ENCODE assay signal across 8 mouse cellular contexts in the genomic region with DNA sequence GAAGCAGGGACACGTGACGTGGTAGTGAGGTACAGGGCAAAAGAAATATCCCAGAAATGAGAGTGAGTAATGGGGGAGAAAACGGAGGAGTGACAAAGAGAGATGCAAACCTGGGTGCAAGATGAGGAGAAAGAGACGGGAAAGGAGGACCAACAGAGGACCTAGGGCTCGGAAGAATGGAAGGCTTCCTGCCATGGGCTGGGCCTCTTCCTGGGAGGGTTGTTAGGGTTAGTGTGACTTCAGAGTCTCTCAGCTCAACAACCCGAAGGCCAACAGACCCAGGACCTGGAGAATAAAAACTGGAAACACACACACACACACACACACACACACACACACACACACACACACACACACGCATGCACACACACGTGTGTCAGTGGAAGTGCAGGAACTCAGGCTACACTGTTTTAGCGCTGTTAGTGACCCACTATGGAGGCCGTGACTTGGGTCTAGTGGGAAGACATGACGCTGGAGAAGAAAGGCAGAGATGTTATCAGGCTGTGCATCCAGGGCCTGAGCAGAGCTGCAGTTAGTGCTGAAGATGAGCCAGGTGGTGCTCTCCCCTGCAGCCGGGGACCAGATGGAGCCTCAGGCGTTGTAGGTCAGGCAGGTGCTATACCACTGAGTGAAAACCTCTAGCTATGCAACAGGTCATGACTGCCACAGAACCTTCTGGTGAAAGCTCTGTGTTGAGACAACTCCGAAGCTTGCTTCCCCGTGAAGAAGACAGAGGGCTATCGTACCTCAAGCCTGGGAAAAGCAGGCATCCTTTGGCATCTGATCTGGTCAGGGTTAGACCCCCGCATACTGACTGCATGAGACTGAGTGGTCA. TPM values are rescaled to one million over a fixed set of nuclear protein-coding genes. Genes with fewer than 3 reads are reported as not detected.
DNase-seq lines count a peak whose midpoint lies in the region; ATAC-seq and TF ChIP-seq lines count a peak whose summit lies in the region.

No protein-coding gene starts in this region.

- ATAC-seq in kidney, embryonic 15.5 days (replicated peaks; ENCODE audit: low FRiP score) = no peak
- no peak for ATAC-seq in forebrain, embryonic 16.5 days
- no peak for ATAC-seq in limb, embryonic 11.5 days (ENCODE audit: insufficient number of reproducible peaks, low FRiP score, low TSS enrichment, low read depth)

- H3K4me1 ChIP-seq in kidney, embryonic 15.5 days = peaks cover 34% of the 10 kb centered on the region
- H3K4me1 ChIP-seq in kidney, adult 2 months (ENCODE audit: control insufficient read depth, insufficient read depth, low read length) = peaks cover 15% of the 10 kb centered on the region
- H3K4me1 ChIP-seq in brown adipose tissue, adult 24 weeks (ENCODE audit: control insufficient read depth, insufficient read depth, insufficient read length, low read length) = peaks cover 19% of the 10 kb centered on the region
- H3K4me1 ChIP-seq in forebrain, embryonic 16.5 days (replicated peaks; ENCODE audit: control insufficient read depth, insufficient read depth, low read length) = peaks cover 27% of the 10 kb centered on the region
- H3K4me1 ChIP-seq in limb, embryonic 11.5 days (ENCODE audit: control insufficient read depth, insufficient read depth, low read length) = peaks cover 35% of the 10 kb centered on the region

- 40% methylated on average over 17 of the region's 17 CpGs for WGBS in kidney, embryonic 15.5 days
- WGBS in kidney, adult 2 months = 74% methylated on average over 17 of the region's 17 CpGs
- WGBS in forebrain, embryonic 16.5 days = 34% methylated on average over 17 of the region's 17 CpGs
- WGBS in limb, embryonic 11.5 days = 36% methylated on average over 17 of the region's 17 CpGs

- no peak overlapping the region for H3K27ac ChIP-seq in kidney, embryonic 15.5 days
- no peak overlapping the region for H3K27ac ChIP-seq in kidney, adult 2 months (ENCODE audit: insufficient read depth, low read depth, low read length)
- H3K27ac ChIP-seq in brown adipose tissue, adult 24 weeks (replicated peaks; ENCODE audit: low read depth, low read length) = peak overlapping the region; percentile 71
- no peak overlapping the region for H3K27ac ChIP-seq in forebrain, embryonic 16.5 days (ENCODE audit: low read length)
- no peak overlapping the region for H3K27ac ChIP-seq in limb, embryonic 11.5 days (replicated peaks; ENCODE audit: low read depth, low read length)

- H3K36me3 ChIP-seq in kidney, embryonic 15.5 days = no peaks in the 10 kb centered on the region
- no peaks in the 10 kb centered on the region for H3K36me3 ChIP-seq in kidney, adult 2 months (ENCODE audit: control insufficient read depth, insufficient read depth, low read length)
- no peaks in the 10 kb centered on the region for H3K36me3 ChIP-seq in forebrain, embryonic 16.5 days (ENCODE audit: control insufficient read depth, insufficient read depth)
- H3K36me3 ChIP-seq in limb, embryonic 11.5 days (ENCODE audit: control insufficient read depth, insufficient read depth, low read length) = no peaks in the 10 kb centered on the region

- no peak for TF ChIP-seq CTCF in kidney, adult 2 months (conservative IDR thresholded peaks at IDR 0.05; ENCODE audit: insufficient read depth, insufficient read length, low read depth, low read length)

- peaks cover 39% of the 10 kb centered on the region for H3K27me3 ChIP-seq in kidney, embryonic 15.5 days
- no peaks in the 10 kb centered on the region for H3K27me3 ChIP-seq in kidney, adult 2 months (replicated peaks; ENCODE audit: control insufficient read depth, insufficient read depth, low read length)
- H3K27me3 ChIP-seq in forebrain, embryonic 16.5 days (replicated peaks; ENCODE audit: control insufficient read depth, insufficient read depth, low read length) = peaks cover 14% of the 10 kb centered on the region
- H3K27me3 ChIP-seq in limb, embryonic 11.5 days (ENCODE audit: control insufficient read depth, insufficient read depth, low read length) = peaks cover 2% of the 10 kb centered on the region; the same call in 1 of the 2 replicates

- no peaks in the 10 kb centered on the region for H3K9me3 ChIP-seq in kidney, embryonic 15.5 days (replicated peaks)
- no peaks in the 10 kb centered on the region for H3K9me3 ChIP-seq in forebrain, embryonic 16.5 days (ENCODE audit: control insufficient read depth, low read length)
- no peaks in the 10 kb centered on the region for H3K9me3 ChIP-seq in limb, embryonic 11.5 days (ENCODE audit: control insufficient read depth, low read length)

- no peak for TF ChIP-seq POLR2A in kidney, adult 2 months (IDR thresholded peaks at IDR 0.05; ENCODE audit: low read depth, low read length)

- DNase-seq in kidney, adult 2 months = no peak
- no peak for DNase-seq in limb, embryonic 11.5 days (ENCODE audit: low spot score)
- DNase-seq in thymus, postnatal 10 days (ENCODE audit: low spot score in 2 of 2) = peak; percentile 48 to 57
- DNase-seq in gastrocnemius, postnatal 10 days = no peak
- no peak for DNase-seq in right cerebral cortex, adult 2 months (ENCODE audit: low spot score in 2 of 2)

- H3K4me3 ChIP-seq in kidney, embryonic 15.5 days (replicated peaks) = no peak overlapping the region
- no peak overlapping the region for H3K4me3 ChIP-seq in kidney, adult 2 months (ENCODE audit: insufficient read depth, low read depth, low read length)
- H3K4me3 ChIP-seq in brown adipose tissue, adult 24 weeks (ENCODE audit: insufficient read depth, low read depth, low read length) = peak overlapping the region; percentile 19; the same call in 1 of the 2 replicates
- H3K4me3 ChIP-seq in forebrain, embryonic 16.5 days (replicated peaks; ENCODE audit: low read length) = no peak overlapping the region
- H3K4me3 ChIP-seq in limb, embryonic 11.5 days (ENCODE audit: low read depth, low read length) = peak overlapping the region; percentile 24; the same call in 1 of the 2 replicates

- peak overlapping the region; percentile 64 for H3K4me2 ChIP-seq in kidney, embryonic 15.5 days
- H3K4me2 ChIP-seq in forebrain, embryonic 16.5 days (ENCODE audit: low read length) = peak overlapping the region; percentile 34
- H3K4me2 ChIP-seq in limb, embryonic 11.5 days (ENCODE audit: low read depth, severe bottlenecking) = peak overlapping the region; percentile 63

- H3K9ac ChIP-seq in kidney, embryonic 15.5 days = no peak overlapping the region
- H3K9ac ChIP-seq in forebrain, embryonic 16.5 days (replicated peaks; ENCODE audit: low read depth, low read length) = no peak overlapping the region
- no peak overlapping the region for H3K9ac ChIP-seq in limb, embryonic 11.5 days (ENCODE audit: low read length)

RNA-seq across cellular contexts. Expression of gene Nnmt, which starts 45.1 kb away (rescaled TPM):
- 2.2 and 3.5 TPM in 2 replicates for polyA plus RNA-seq in kidney, embryonic 15.5 days (2015; fragmentation: Nextera tagmentation; extraction: Ambion mirVana)
- 2.0 and 3.1 TPM in 2 replicates for polyA plus RNA-seq in kidney, adult 2 months (2012; rRNA removed)
- polyA plus RNA-seq in brown adipose tissue, adult 24 weeks (2012; ENCODE audit: insufficient read depth, insufficient read length, missing spikeins) = 45.3 and 55.6 TPM in 2 replicates
- polyA plus RNA-seq in forebrain, embryonic 16.5 days (2015; fragmentation: Nextera tagmentation; extraction: Ambion mirVana) = 1.2 and 1.4 TPM in 2 replicates
- polyA plus RNA-seq in limb, embryonic 11.5 days (2014; fragmentation: Nextera tagmentation; extraction: Ambion mirVana) = 0.52 and 0.62 TPM in 2 replicates
- 10 to 100 TPM; 12.8 to 13.3 TPM for total RNA-seq in gastrocnemius, postnatal 10 days (2021)

Comparison
In these comparisons a context has a peak if more than half of its experiments do, and no peak if none do; other contexts are left out.
1. H3K4me3 ChIP-seq: peak in brown adipose tissue, adult 24 weeks (single experiment) and limb, embryonic 11.5 days (single experiment); none in kidney, embryonic 15.5 days (single experiment), kidney, adult 2 months (single experiment) and forebrain, embryonic 16.5 days (single experiment).
2. DNase-seq: peak in thymus, postnatal 10 days (2 of 2); none in kidney, adult 2 months (single experiment), limb, embryonic 11.5 days (single experiment), gastrocnemius, postnatal 10 days (single experiment) and right cerebral cortex, adult 2 months (0 of 2).
3. RNA of gene Nnmt, which starts 45.1 kb away (polyA plus RNA-seq): 45.3 to 55.6 TPM in brown adipose tissue, adult 24 weeks; 2.0 to 3.1 TPM in kidney, adult 2 months, 2.2 to 3.5 TPM in kidney, embryonic 15.5 days, 1.2 to 1.4 TPM in forebrain, embryonic 16.5 days and 0.52 to 0.62 TPM in limb, embryonic 11.5 days; every median in the first group is over 10 times any median in the second.
4. Peak in every context shown above with its lines, with median percentiles within 50 percentile points of each other: H3K4me2 ChIP-seq.